Mouse (Mus musculus): ENCODE measurements at regions not wholly inside any gene's neighbourhood (a gene's known extent, or its start where the extent isn't known, plus 50 kb on each side); places are given as distances from the start of the nearest gene placed in this dataset.

DNA sequence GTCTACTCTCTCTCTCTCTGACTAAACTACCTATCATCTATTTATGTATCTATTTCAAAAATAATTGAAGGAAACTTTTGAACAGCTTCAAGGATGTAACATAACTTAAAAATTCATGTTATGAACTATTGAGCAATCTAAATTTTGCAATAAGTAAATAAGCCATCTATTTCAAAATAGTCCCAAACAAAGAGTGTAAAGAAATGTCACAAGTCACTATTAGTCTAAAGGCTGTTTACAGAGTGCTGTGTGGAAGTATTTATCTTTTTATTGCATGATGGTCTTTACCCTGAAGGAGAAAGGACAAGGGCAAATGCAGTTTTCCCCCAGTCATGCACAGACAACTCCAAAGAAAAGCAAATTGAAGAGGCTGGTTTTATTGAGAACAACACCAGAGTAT is 496.0 kb downstream of the Olfm4 start:
- no peak for ATAC-seq (ENCODE audit: low TSS enrichment)

GRCm38 (mm10) chr14:80482771-80483170 is 498.9 kb downstream of the Olfm4 start:
- no peak for ATAC-seq (ENCODE audit: low TSS enrichment)

- no peak for ATAC-seq (ENCODE audit: low TSS enrichment)
Observed at GRCm38 (mm10) chr14:80484256-80484655, 500.4 kb downstream of the Olfm4 start.

DNA sequence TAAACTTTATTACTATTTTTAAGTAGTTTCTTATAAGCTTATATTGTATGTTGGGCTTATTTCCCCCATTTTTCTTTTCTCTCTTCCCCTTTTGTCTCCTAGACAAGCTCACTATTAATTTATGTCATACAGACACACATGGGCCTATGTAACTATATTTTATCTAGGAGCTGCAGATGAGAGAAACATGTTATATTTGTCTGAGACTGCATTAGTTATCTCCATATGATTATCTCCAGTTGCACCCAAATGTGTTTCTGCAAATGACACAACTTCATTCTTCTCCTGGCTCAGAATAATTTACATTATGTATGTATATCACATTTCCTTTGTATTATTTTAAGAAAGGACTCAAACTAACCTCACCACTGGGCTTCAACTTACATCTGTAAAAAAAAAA is 501.3 kb downstream of the Olfm4 start:
- ATAC-seq (ENCODE audit: low TSS enrichment) = no peak

- no peak for ATAC-seq (ENCODE audit: low TSS enrichment)
Observed at GRCm38 (mm10) chr14:80486605-80487004, 502.7 kb downstream of the Olfm4 start.

- no peak for ATAC-seq (ENCODE audit: low TSS enrichment)
Observed at GRCm38 (mm10) chr14:80492043-80492900, 508.4 kb downstream of the Olfm4 start.

- ATAC-seq (ENCODE audit: low TSS enrichment) = no peak
Observed at GRCm38 (mm10) chr14:80492901-80493279, 509.0 kb downstream of the Olfm4 start.

- ATAC-seq (ENCODE audit: low TSS enrichment) = no peak
Observed at GRCm38 (mm10) chr14:80504351-80504750, 520.5 kb downstream of the Olfm4 start.

DNA sequence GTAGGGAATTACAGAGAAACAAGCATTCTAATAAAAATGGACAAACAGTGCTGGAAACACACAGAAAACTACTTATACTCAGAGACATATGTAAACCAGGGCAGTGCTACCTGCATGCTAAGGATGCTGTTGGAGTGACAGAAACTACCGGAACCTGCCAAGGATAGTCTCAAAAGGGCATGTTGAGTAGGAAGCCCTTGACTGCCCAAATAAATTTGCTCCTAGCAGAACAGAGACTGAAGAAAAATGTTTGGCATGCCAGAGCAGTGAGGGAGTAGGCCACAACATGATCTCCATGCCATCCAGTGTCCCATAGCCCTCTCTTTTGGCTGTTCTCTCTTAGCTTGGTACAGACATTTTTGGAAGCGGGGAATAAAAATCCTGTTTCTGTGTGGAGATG is 532.7 kb downstream of the Olfm4 start:
- ATAC-seq (ENCODE audit: low TSS enrichment) = no peak

DNA sequence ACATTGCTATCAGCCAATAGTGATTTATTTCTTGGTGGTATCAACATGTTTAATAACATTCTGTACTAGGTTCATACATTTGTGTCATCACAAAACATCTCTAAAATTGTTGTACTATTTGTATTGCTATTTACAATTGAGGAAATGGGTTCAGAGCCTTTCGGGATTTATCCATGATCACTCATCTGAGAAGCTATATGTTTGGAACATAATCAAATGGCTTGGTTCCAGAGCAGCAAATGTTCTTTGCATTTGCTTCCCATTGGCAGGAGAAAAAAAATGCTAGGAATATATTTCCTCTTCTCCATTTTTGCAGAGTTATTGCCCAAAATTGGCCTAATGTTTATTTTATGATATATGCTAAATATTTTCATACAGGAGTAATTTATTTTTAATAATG is 537.3 kb downstream of the Olfm4 start:
- no peak for ATAC-seq (ENCODE audit: low TSS enrichment)

- ATAC-seq (ENCODE audit: low TSS enrichment) = no peak
Observed at GRCm38 (mm10) chr14:80521631-80522030, 537.8 kb downstream of the Olfm4 start.

DNA sequence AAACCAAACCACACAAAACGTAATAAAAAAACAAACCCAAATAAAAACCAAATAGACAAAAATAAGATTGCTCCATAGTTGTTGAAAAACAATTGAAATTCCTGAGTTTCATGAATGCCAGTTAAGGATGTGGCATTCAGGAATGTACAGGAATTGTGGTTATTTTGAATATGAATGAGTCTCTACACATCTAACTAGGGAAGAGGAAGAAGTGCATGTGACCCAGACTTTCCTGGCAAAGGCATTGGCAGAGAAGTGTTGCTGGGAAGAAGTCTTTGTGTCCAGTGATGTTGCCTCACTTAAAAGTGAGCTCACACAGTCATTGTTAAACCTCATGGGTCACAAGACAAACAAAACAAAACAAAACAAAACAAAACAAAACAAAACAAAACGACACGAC is 538.7 kb downstream of the Olfm4 start:
- no peak for ATAC-seq (ENCODE audit: low TSS enrichment)

DNA sequence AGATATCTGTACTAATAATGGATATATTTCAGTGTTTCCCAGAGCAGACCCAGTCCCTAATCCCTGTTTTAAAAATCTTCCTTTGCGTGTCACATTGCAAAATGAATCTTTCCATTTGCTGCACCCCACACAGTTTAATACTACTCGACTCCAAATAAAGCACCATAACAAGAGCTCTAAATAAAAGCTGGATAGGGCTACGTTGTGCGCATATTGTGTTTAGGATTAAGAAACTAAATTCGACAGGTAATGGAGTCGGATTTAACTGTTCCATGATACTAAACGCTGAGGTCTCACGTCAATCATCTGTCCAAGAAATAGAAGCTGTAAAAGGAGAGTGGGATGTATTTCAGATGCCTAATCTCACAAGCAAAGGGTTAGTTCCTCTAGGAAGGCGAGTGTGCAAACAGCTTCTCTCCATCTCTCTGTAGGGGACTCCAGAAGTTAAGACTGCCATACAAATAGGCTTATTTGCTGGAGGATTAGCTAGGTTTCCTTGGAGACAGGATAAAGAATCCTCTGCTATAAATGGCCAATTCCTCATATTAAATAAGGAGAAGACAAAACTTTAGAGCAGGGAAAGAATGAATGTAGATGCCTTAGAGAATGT is 544.6 kb downstream of the Olfm4 start:
- no peak for ATAC-seq (ENCODE audit: low TSS enrichment)

- no peak for ATAC-seq (ENCODE audit: low TSS enrichment)
Observed at GRCm38 (mm10) chr14:80536044-80536745, 552.3 kb downstream of the Olfm4 start.

DNA sequence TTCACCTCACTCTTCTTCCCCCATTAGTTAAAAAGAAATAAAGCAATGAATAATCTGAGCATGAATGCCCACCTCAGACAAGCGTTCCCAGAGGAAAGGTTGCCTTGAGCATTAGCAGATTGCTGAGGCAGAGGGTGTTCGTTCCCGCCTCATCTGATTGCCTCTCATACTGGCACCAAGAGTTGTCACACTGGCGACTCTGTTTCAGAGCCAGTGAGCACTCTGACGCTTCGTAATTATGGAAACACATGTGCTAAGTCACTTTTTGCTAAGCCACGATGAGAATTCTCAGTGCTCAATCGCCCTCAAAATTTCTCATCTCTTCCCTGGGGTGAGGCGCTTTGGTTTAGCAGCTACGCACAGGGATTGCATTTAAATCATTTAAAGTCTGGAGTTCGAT is 576.1 kb downstream of the Olfm4 start:
- no peak for ATAC-seq (ENCODE audit: low TSS enrichment)

Data from frontal cortex, adult (tissue).